Mouse (Mus musculus) midbrain, embryonic 16.5 days (tissue): ENCODE measurements around the gene Pam16. TPM values are rescaled to one million over a fixed set of nuclear protein-coding genes. Genes with fewer than 3 reads are reported as not detected.

Experiments used
- ATAC-seq: fragments of 200-750 bp; cut with Nextera tagmentation; 2 replicates; pipeline ENCODE4 v1.8.0; 2017; ENCODE audit warnings: moderate TSS enrichment
- H3K27ac ChIP-seq: fragments of 300-500 bp; sonication (generic); 2 replicates; pipeline ENCODE4 v1.5.1; 2014; ENCODE audit warnings: mild to moderate bottlenecking, low read length, mixed read lengths
- H3K27me3 ChIP-seq: fragments of 300-500 bp; sonication (generic); 2 replicates; pipeline ENCODE4 v1.6.1; 2014; ENCODE audit warnings: low read depth, low read length, mixed read lengths; ENCODE audit not compliant: control insufficient read depth, insufficient read depth
- H3K36me3 ChIP-seq: fragments of 300-500 bp; sonication (generic); 2 replicates; pipeline ENCODE4 v1.6.1; 2014; ENCODE audit warnings: mild to moderate bottlenecking, low read length, moderate library complexity, mixed read lengths; ENCODE audit not compliant: control insufficient read depth, insufficient read depth
- H3K4me1 ChIP-seq: fragments of 300-500 bp; sonication (generic); 2 replicates; pipeline ENCODE4 v1.6.1; 2014; ENCODE audit warnings: mild to moderate bottlenecking, low read length, mixed read lengths; ENCODE audit not compliant: control insufficient read depth, insufficient read depth
- H3K4me2 ChIP-seq: fragments of 300-500 bp; sonication (generic); 2 replicates; pipeline ENCODE4 v1.6.1; 2014; ENCODE audit warnings: mild to moderate bottlenecking, low read length, mixed read lengths
- H3K4me3 ChIP-seq: fragments of 300-500 bp; sonication (generic); 2 replicates; pipeline ENCODE4 v1.5.1; 2014; ENCODE audit warnings: low read depth, mild to moderate bottlenecking, low read length, moderate library complexity, mixed read lengths
- H3K9ac ChIP-seq: fragments of 300-500 bp; sonication (generic); 2 replicates; pipeline ENCODE4 v1.6.1; 2014; ENCODE audit warnings: low read depth, low read length, mixed read lengths
- H3K9me3 ChIP-seq: fragments of 300-500 bp; sonication (generic); replicated peaks from 2 replicates; pipeline ENCODE4 v1.6.1; 2014; ENCODE audit warnings: mild to moderate bottlenecking, low read length, mixed read lengths; ENCODE audit not compliant: control insufficient read depth, poor library complexity, severe bottlenecking
- WGBS: fragments of 180-500 bp; shearing (Covaris S2); extraction: QIAGEN DNeasy Blood & Tissue Kit; methylation state at CpG from one replicate; pipeline ENCODE4 v1.1.7; 2014; 5-methylcytosine and 5-hydroxymethylcytosine counted together
- polyA plus RNA-seq: library from polyadenylated mRNA; unstranded; fragments of >200 nt; fragmentation: Nextera tagmentation; extraction: Ambion mirVana; gene quantifications from 2 replicates; pipeline ENCODE4 v1.2.1, GENCODE M21; 2015

The Pam16 gene
- polyA plus RNA-seq, 1 experiment from 2014 or later, result 153 TPM

GRCm38 (mm10) chr16:4628898-4629419 lies 4.2 kb upstream of the Pam16 start:
- 93% methylated on average over 9 of the region's 9 CpGs for WGBS

GRCm38 (mm10) chr16:4627105-4627504 lies 2.3 kb upstream of the Pam16 start:
- WGBS, result 87% methylated on average over 6 of the region's 6 CpGs
- no peak overlapping the region for H3K9ac ChIP-seq
- H3K4me2 ChIP-seq, result no peak overlapping the region
- no peaks in the 10 kb centered on the region for H3K27me3 ChIP-seq
- no peak for ATAC-seq
- no peaks in the 10 kb centered on the region for H3K9me3 ChIP-seq
- 0 out of 2 replicates have a peak, but pooled peaks cover 3% of the 10 kb centered on the region for H3K36me3 ChIP-seq
- peaks cover 13% of the 10 kb centered on the region for H3K4me1 ChIP-seq
- no peak overlapping the region for H3K4me3 ChIP-seq
- no peak overlapping the region for H3K27ac ChIP-seq

More at GRCm38 (mm10) chr16:4628898-4629419, 4.2 kb upstream of the Pam16 start:
- Histone ChIP-seq H3K4me3 (no peak overlapping the region), H3K9ac (no peak overlapping the region), H3K27ac (no peak overlapping the region), H3K36me3 (peaks cover 3% of the 10 kb centered on the region; the same call in 1 of the 2 replicates), H3K27me3 (no peaks in the 10 kb centered on the region), H3K9me3 (no peaks in the 10 kb centered on the region), H3K4me1 (no peaks in the 10 kb centered on the region; the same call in 1 of the 2 replicates), H3K4me2 (no peak overlapping the region)
- no peak for ATAC-seq

- Histone ChIP-seq H3K36me3 (0 out of 2 replicates have a peak, but pooled peaks cover 3% of the 10 kb centered on the region), H3K9ac (peak overlapping the region; percentile 92), H3K4me1 (peaks cover 13% of the 10 kb centered on the region), H3K9me3 (no peaks in the 10 kb centered on the region), H3K4me3 (peak overlapping the region; percentile 74), H3K27me3 (no peaks in the 10 kb centered on the region), H3K27ac (peak overlapping the region; percentile 85), H3K4me2 (peak overlapping the region; percentile 78)
- 0 out of 2 replicates have a peak, but pooled peaks have one; percentile 26 for ATAC-seq
- 8% methylated on average over 9 of the region's 9 CpGs for WGBS
These were observed 714 bp downstream of the Pam16 start for GRCm38 (mm10) chr16:4624074-4624473.

- 78% methylated on average over 4 of the region's 4 CpGs for WGBS
- Histone ChIP-seq H3K27me3 (no peaks in the 10 kb centered on the region), H3K4me2 (no peak overlapping the region), H3K4me1 (no peaks in the 10 kb centered on the region), H3K36me3 (peaks cover 22% of the 10 kb centered on the region), H3K27ac (no peak overlapping the region), H3K4me3 (no peak overlapping the region), H3K9me3 (no peaks in the 10 kb centered on the region), H3K9ac (no peak overlapping the region)
- ATAC-seq, result no peak
These were observed 8.0 kb downstream of the Pam16 start for GRCm38 (mm10) chr16:4616829-4617228.

- no peak for ATAC-seq
- H3K27ac ChIP-seq, result no peak overlapping the region
- WGBS, result 88% methylated on average over 1 of the region's 1 CpGs
- no peaks in the 10 kb centered on the region for H3K27me3 ChIP-seq
- no peak overlapping the region for H3K4me2 ChIP-seq
- no peak overlapping the region for H3K9ac ChIP-seq
- H3K36me3 ChIP-seq, result peaks cover 28% of the 10 kb centered on the region
- no peak overlapping the region for H3K4me3 ChIP-seq
- no peaks in the 10 kb centered on the region for H3K9me3 ChIP-seq
- no peaks in the 10 kb centered on the region for H3K4me1 ChIP-seq
These were observed 9.5 kb downstream of the Pam16 start for GRCm38 (mm10) chr16:4615297-4615696.

GRCm38 (mm10) chr16:4614639-4615038 lies 10.1 kb downstream of the Pam16 start:
- H3K4me3 ChIP-seq, result no peak overlapping the region
- no peaks in the 10 kb centered on the region for H3K4me1 ChIP-seq
- no peak overlapping the region for H3K4me2 ChIP-seq
- H3K27ac ChIP-seq, result no peak overlapping the region
- no peaks in the 10 kb centered on the region for H3K27me3 ChIP-seq
- peaks cover 28% of the 10 kb centered on the region for H3K36me3 ChIP-seq
- no peak for ATAC-seq
- H3K9ac ChIP-seq, result no peak overlapping the region
- 98% methylated on average over 3 of the region's 3 CpGs for WGBS
- no peaks in the 10 kb centered on the region for H3K9me3 ChIP-seq

- peaks cover 28% of the 10 kb centered on the region for H3K36me3 ChIP-seq
- no peak overlapping the region for H3K9ac ChIP-seq
- H3K4me3 ChIP-seq, result no peak overlapping the region
- no peaks in the 10 kb centered on the region for H3K4me1 ChIP-seq
- H3K4me2 ChIP-seq, result no peak overlapping the region
- 95% methylated on average over 9 of the region's 9 CpGs for WGBS
- no peaks in the 10 kb centered on the region for H3K27me3 ChIP-seq
- H3K27ac ChIP-seq, result no peak overlapping the region
- H3K9me3 ChIP-seq, result no peaks in the 10 kb centered on the region
- ATAC-seq, result no peak
These were observed 11.1 kb downstream of the Pam16 start for GRCm38 (mm10) chr16:4613736-4614135.

GRCm38 (mm10) chr16:4611676-4612075 lies 13.1 kb downstream of the Pam16 start:
- Histone ChIP-seq H3K4me1 (no peaks in the 10 kb centered on the region; the same call in 1 of the 2 replicates), H3K9me3 (no peaks in the 10 kb centered on the region), H3K36me3 (peaks cover 28% of the 10 kb centered on the region), H3K27ac (no peak overlapping the region), H3K27me3 (no peaks in the 10 kb centered on the region), H3K4me3 (no peak overlapping the region), H3K9ac (no peak overlapping the region), H3K4me2 (no peak overlapping the region)
- ATAC-seq, result no peak
- WGBS, result 95% methylated on average over 7 of the region's 7 CpGs

- WGBS, result 98% methylated on average over 5 of the region's 5 CpGs
- no peak for ATAC-seq
- no peaks in the 10 kb centered on the region for H3K27me3 ChIP-seq
- H3K9ac ChIP-seq, result no peak overlapping the region
- peaks cover 27% of the 10 kb centered on the region for H3K36me3 ChIP-seq
- H3K9me3 ChIP-seq, result no peaks in the 10 kb centered on the region
- no peak overlapping the region for H3K4me2 ChIP-seq
- no peak overlapping the region for H3K27ac ChIP-seq
- H3K4me1 ChIP-seq, result peaks cover 4% of the 10 kb centered on the region; the same call in 1 of the 2 replicates
- H3K4me3 ChIP-seq, result no peak overlapping the region
These were observed 13.6 kb downstream of the Pam16 start for GRCm38 (mm10) chr16:4611193-4611592.
